Mouse (Mus musculus) cerebellum, adult 8-10 months (tissue): Measurements from ENCODE around the gene Yrdc.

Experiments used
- DNase-seq: peaks from one replicate; pipeline ENCODE4 v3.0.0; 2022

The Yrdc gene

DNA sequence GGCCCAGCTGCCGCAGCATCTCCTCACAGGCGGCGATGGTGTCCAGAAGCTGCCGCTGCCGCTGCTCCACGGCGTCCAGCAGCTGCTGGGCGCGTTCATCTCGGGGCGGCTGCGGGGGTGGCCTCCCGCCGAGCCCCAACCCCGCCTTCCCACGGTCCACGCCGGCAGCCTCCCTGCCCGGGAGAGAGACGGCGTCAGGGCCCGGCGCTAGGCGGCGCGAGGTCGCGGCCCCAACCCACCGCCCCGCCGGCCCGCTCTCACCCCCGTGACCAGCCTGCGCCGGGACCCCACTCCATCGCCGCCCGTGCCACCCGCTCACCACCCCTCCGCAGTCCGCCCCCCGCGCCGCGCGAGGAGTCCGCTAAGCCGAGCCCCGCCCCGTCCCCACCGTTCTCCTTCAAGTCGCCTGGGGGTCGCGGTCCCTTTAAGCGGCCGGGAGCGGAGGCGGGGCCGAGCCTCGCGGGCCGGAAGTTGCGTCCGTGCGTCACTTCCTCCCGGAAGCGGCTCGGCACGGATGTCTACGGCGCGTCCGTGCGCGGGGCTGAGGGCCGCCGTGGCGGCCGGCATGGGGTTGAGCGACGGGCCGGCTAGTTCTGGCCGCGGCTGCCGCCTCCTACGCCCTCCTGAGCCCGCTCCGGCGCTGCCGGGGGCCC lies at the start of gene Yrdc:
Yrdc (plus strand) TSS at position 419 of the 653 bp plus-strand sequence.
- DNase-seq = peak; percentile 93

- DNase-seq = peak; percentile 91
Measured at GRCm38 (mm10) chr4:124801552-124802308, 48.7 kb upstream of the Yrdc start, which contains the start of gene Mtf1. TSS of gene Mtf1 (plus strand) at chr4:124802104.

GRCm38 (mm10) chr4:124802309-124803260 lies 47.9 kb upstream of the Yrdc start:
- DNase-seq = peak; percentile 94

GRCm38 (mm10) chr4:124803406-124803805 lies 47.1 kb upstream of the Yrdc start:
- DNase-seq = no peak

- DNase-seq = no peak
Measured at GRCm38 (mm10) chr4:124808511-124808910, 42.0 kb upstream of the Yrdc start.

- no peak for DNase-seq
Measured at GRCm38 (mm10) chr4:124809136-124809883, 41.2 kb upstream of the Yrdc start.

- DNase-seq = no peak
Measured at GRCm38 (mm10) chr4:124810056-124810455, 40.4 kb upstream of the Yrdc start.

DNA sequence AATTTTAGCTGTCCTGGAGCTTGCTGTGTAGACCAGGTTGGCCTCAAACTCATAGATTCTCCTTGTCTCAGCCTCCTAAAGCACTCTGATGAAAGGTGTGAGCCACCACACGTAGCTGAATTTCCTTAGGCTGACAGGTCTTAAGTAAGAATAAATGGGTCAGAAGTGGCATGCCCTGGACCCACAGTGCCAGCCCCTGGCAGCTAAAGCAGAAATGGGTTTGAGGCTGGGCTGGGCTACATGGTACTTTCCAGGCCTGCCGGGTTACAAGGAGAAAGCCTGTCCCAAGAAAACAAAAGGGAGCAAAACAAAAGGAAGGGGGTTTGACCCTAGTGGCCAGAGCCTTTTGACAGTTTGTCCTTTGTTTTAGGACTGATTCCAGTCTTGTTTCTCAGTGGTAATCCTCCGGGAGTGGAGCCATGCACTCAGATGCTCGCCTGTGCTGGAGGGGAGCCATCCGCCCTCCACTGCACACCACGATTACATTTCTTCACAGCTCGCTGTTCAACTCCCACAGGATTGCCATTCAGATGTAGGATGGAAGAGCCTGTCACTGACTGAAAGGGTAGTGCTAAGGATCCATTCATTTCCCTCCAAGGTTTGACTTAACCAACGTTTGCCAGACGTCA lies 39.0 kb upstream of the Yrdc start:
- no peak for DNase-seq

DNA sequence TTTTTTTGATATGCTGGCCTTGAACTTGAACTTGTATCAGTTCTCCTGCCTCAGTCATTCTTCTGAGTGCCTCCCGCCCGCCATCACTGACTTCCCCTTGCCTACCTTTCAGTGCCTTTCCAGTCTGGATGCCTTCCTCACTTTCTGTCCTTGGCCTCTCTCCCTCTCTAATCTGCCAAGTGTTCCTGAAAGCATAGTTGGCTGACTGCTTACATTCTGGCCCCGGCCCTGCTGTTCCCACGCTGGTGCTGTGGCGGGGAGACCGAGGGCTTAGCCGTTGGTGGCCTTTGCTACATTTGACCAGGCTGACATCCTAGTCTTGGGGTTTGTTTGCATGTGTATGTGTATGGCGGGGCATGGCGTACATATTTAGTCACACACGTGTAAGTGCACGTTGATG lies 34.6 kb upstream of the Yrdc start:
- DNase-seq = peak; percentile 40

- DNase-seq = no peak
Measured at GRCm38 (mm10) chr4:124817803-124818202, 32.7 kb upstream of the Yrdc start.

- no peak for DNase-seq
Measured at GRCm38 (mm10) chr4:124818832-124819231, 31.6 kb upstream of the Yrdc start.

- DNase-seq = no peak
Measured at GRCm38 (mm10) chr4:124824967-124825366, 25.5 kb upstream of the Yrdc start.

DNA sequence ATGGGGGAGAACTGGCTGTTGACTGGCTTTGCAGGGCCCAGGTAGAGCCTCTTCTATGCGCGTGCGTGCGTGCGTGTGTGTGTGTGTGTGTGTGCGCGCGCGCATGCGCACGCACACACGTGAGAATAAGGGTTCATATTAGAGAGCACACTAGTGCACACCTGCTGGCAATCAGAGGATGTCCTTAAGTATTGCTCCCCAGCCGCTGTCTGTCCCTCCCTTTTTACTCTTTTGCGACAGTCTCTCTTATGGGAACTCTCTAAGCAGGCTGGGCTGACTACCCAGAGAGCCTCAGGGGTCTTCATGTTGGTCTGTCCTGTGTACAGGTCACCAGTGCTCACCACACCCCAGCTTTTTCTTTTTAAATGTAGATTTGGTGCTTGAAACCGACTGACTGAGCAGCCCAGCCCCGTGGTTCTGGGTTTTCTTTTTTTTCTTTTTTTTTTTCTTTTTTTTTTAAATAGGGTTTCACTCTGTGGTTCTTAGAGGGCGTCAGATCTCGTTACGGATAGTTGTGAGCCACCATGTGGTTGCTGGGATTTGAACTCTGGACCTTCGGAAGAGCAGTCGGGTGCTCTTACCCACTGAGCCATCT lies 25.0 kb upstream of the Yrdc start:
- DNase-seq = no peak

DNA sequence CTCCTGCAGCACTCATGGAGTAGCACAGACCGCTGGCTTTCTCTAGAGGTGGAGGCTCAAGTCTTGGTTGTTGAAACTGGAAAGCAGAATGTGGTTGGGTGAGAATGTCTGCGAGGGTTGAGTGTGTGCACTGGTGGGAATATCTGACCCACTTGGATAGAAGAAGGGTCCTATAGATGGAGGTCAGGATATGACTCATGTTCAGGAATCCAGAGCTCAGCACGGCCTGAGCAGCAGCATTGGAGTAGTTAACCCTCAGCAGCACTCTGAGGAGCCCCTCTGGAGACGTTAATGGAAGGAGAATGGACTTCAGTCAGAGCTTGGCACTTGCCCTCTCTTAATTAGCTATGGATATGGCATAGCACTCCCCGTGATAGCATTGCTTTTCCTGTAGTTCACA lies 20.8 kb upstream of the Yrdc start:
- no peak for DNase-seq

GRCm38 (mm10) chr4:124832796-124833195 lies 17.7 kb upstream of the Yrdc start:
- DNase-seq = no peak

DNA sequence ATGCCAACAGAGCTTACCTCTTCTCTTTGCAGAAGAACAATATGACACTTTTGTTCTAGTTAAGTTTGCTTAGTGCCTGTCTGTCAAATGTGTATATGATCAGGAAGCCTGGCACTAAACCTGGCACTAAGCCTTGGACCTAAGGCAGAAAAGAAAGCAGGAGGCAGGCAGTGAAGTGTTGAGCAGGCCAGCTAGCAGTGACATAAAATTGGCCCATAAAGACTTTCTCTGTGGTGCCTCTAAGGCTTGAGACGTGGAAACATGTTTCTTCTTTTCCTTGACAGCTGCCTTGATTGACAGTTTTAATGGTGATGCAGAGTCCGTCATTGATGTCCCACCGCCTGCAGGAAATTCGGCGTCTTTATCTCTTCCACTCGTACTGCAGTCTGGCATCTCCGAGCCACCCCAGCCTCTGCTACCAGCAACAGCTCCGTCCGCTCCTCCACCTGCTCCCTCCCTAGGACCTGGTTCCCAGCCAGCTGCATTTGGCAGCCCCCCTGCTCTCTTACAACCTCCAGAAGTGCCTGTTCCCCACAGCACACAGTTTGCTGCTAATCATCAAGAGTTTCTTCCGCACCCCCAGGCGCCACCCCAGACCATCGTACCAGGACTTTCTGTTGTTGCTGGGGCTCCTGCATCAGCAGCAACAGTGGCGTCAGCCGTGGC lies 12.3 kb upstream of the Yrdc start:
- no peak for DNase-seq

GRCm38 (mm10) chr4:124840998-124841397 lies 9.5 kb upstream of the Yrdc start:
- DNase-seq = no peak

GRCm38 (mm10) chr4:124843493-124843892 lies 7.0 kb upstream of the Yrdc start:
- no peak for DNase-seq

GRCm38 (mm10) chr4:124847573-124847972 lies 2.9 kb upstream of the Yrdc start:
- DNase-seq = peak; percentile 86

- DNase-seq = peak; percentile 57
Measured at GRCm38 (mm10) chr4:124849631-124850260, 733 bp upstream of the Yrdc start.
